Mouse (Mus musculus): ENCODE data around the gene Btbd8.
A peak's percentile ranks its signal among the peaks of the same experiment; 100 is the strongest.

Gene Btbd8

GRCm38 (mm10) chr5:107437464-107438281 is at the start of gene Btbd8:
TSS of gene Btbd8 (plus strand) at chr5:107437997.
- DNase-seq, result peak; percentile 94 to 95

DNA sequence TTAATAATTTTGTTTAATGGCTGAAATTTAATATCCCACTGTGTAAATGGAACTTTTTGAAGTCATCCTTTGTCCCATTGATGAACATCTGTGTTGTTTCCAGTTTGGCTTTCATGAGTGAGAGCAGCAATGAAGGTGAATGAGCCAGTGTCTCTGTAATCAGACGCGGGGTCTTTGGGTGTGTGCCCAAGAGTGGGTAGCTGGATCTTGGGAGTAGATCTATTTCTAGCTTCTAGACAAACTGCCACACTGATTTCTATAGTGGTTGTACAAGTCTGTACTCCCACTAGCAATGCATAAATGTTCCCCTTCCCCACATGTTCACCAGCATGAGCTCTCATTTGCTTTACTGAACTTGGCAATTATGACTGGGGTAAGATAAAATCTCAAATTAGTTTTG is 48.4 kb upstream of the Btbd8 start:
- DNase-seq, result no peak

DNA sequence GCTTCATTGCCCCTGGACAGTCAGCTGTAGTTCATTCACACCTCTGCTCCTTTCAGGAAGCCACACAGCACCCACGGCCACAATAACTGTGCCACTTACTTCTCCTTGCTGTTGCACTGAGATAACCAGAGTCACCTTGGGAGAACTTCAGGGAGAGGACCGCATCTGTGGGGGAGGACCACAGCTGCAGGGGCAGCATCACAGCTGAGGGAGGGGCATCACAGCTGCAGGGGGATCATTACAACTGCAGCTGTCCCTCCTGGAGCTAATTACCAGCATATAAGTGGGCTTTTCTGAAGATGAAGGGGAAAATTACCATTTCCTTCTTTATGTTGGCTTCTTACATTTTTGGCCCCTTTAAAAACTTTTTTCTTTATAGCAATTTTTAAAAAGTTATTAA is 43.4 kb upstream of the Btbd8 start:
- no peak for DNase-seq

GRCm38 (mm10) chr5:107402436-107402835 is 35.4 kb upstream of the Btbd8 start, which contains the start of gene Ephx4:
TSS of gene Ephx4 (plus strand) at chr5:107402736.
- no peak for DNase-seq

- DNase-seq, result peak; percentile 4 to 6
These were observed 34.5 kb upstream of the Btbd8 start for GRCm38 (mm10) chr5:107403011-107403946.

DNA sequence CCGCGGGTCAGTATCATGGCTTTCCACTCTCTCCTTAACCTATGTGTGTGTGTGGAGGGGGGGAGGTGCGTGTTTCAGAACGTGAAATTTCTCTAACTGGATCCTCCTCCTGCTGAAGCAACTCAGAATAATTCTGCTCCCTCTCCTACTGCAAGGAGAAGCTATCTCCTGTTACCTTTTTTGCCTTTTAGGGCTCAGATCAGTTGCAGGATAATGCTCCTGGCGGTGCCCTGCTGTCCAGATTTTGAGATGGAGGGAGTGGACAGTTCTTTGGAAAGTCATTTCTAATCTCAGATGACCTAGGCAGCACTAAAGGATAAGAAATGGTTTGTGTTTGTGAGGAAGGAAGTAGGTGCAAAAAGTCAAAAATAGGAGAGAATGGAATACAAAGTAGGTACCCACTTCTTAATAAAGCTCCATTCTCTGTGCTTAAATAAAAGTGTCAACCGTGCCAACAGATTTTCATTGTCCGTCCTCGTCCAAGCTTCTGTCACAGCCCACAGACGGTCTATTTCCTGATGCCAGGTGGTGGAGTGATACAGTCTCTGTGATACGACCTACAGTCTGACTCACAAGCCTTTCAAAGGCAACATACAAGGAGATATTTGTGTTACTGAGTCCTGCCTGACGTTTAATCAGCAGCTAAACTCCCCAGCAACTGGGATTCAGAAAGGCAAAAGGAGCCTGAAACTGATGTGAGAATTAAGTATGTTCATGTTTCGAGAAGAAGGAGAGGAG is 33.7 kb upstream of the Btbd8 start:
- DNase-seq, result no peak

GRCm38 (mm10) chr5:107405361-107405760 is 32.4 kb upstream of the Btbd8 start:
- DNase-seq, result no peak

GRCm38 (mm10) chr5:107410305-107410704 is 27.5 kb upstream of the Btbd8 start:
- no peak for DNase-seq

DNA sequence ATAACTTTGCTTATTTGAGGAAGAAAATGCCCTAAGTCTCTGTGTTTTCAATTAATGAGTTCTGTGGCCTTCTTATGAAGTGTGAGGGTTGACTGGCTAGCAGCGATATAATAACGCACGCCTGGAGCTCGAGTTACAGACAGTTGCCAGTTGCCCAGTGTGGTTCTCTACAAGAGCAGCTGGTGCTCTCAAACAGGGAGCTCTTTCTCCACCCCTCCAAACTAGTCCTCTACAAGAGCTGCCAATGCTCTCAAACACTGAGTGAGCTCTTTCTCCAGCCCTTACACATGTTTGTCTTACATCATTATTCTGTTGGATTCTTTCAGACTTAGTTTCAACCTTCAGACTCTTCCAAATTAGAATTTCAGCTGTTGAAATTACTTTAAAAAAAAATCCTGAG is 26.5 kb upstream of the Btbd8 start:
- DNase-seq, result no peak

DNA sequence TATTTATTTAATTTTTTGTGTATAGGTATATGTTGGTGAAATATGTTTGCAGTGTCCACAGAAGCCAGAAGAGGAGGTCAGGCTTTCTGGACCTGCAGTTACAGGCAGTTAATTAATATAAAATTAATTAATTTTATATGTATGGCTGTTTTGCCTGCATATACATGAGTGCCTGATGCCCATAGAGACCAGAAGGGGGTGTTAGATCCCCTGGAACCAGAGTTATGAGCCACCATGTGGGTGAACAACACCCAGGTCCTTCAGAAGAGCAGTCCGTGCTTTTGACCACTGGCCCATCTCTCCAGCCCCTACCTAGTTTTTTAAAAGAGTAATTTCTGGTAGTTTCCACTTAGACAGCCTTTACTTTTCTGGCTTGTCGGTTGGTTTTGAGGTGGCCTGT is 25.5 kb upstream of the Btbd8 start:
- no peak for DNase-seq

DNA sequence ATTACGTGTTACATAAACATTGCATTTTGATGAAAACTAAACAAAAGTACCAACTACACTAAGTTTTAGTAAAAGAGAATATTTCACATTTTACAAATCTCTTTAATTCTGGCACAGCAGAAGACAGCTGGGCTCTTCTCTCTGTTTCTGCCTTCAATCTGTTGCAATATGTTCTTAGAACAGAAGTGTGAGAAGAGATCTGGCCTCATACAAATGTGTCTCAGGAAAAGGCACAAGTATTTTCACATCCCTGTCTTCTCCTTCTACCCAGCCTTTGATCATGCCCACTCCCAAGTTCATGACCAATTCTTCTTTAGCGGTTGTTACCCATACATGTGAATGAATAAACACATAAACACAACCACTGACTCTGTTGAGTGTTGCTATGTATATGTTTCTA is 22.7 kb upstream of the Btbd8 start:
- DNase-seq, result no peak

DNA sequence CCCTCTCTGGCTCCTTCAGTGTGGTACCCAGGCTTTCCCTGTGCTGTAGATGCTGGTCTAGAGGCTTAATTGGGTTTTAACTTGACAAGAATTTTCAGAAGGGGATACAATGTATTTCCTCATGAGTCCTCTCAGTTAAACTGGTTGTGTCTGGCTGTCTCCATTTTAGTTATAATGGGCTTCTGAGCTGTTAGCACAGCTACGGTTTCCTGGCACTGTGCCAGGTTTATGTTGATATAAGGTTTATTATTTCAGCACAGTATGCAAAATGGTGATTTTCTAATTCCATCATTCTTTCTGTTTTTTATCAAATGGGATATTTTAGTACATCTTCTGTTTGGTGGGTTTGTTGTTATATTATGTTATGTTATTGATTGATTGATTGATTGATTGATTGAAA is 16.1 kb upstream of the Btbd8 start:
- DNase-seq, result no peak

DNA sequence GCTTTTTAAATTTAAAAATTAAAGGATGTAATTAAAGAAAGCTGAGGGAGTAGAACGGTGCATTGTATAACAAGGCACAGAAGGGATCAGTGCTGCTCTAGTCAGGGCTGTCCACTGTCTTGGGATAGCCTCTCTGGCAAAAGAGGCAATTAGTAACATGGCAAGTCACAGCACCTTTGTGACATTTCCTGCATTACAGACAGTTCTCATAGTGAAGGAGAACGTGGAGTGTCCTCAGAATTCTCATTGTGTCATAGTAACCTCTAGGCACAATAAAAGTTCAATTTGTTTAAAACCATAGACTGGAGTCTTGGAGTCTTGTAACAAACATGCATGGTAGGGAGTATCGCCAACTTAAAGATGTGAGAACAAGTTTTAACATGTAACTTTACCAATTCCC is 6.5 kb upstream of the Btbd8 start, which contains the start of gene Lpcat2b:
Gene Lpcat2b (plus strand): TSS at position 301 of the 400 bp plus-strand sequence.
- DNase-seq, result no peak

DNA sequence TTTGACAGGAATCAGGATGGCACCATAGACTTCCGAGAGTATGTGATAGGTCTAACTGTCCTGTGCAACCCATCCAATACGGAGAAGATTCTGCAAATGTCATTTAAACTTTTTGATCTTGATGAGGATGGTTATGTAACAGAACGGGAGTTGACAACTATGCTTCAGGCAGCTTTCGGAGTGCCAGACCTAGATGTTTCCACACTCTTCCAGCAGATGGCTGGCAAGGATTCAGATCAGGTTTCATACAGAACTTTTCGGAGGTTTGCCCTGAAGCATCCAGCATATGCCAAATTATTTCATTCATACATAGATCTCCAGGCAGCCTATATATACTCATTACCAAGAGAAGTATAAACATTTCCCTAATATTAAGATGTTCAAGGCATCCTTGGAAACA is 3.8 kb upstream of the Btbd8 start:
- DNase-seq, result no peak

- peak in 1 of 2 experiments; percentile 7 for DNase-seq
These were observed 1.6 kb upstream of the Btbd8 start for GRCm38 (mm10) chr5:107436185-107436584.

GRCm38 (mm10) chr5:107436587-107437209 is 1.1 kb upstream of the Btbd8 start:
- peak in 1 of 2 experiments; percentile 2 for DNase-seq

DNA sequence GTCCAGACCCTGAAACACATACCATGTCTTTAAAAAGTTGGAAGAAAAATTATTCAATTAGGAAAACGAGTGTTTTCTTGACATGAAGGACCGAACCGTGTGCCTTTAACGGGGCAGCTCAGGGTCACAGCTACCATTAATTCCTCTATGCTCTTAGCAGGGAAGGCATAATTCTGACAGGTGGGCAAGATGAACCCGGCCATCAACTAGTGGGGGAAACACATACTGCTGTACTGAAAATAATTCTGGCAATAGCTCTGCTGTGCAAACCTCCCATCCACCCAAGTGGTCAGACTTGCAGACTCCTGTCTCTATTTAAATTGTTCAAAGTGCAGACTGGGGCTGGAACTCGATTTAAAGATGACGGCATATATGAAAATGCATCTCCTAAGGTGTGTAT is 556 bp downstream of the Btbd8 start:
- DNase-seq, result no peak

DNA sequence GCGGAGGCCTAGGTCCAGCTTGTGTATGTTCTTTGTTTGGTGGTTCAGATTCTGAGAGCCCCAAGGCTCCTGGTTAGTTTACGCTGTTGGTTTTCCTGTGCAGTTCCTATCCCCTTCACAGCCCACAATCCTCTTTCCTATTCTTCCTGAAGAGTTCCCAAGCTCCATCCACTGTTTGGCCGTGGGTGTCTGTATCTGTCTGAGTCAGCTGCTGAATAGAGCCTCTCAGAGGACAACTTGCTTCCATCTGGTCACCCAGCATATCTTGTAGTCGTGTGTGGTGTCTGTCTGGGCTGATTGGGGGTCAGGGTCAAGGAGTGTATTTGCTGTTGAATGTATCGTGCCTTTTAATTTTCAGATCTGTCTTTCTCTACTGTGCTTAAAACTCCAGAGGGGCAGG is 4.1 kb downstream of the Btbd8 start:
- no peak for DNase-seq

- no peak for DNase-seq
These were observed 6.5 kb downstream of the Btbd8 start for GRCm38 (mm10) chr5:107444251-107444650.

GRCm38 (mm10) chr5:107447977-107448376 is 10.2 kb downstream of the Btbd8 start:
- no peak for DNase-seq

- no peak for DNase-seq
These were observed 11.0 kb downstream of the Btbd8 start for GRCm38 (mm10) chr5:107448784-107449183.

DNA sequence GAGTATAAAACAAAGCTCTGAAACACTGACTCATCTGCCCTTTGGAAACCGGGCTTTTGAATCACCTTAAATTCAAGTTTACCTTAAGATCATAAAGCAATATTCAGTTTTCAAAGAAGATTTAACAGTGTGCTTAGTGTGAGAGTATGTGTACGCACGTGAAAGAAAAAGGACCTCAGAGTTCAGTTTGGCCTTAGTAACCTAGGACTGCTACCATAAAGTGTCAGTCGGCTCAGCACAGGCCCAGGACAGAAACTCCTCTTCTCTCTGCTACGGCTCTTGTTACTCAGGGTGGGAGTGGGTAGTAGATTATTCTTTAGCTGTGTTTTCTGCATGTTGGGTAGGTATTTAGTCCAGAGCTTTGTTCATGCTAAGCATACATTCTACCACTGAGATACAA is 11.8 kb downstream of the Btbd8 start:
- no peak for DNase-seq

DNA sequence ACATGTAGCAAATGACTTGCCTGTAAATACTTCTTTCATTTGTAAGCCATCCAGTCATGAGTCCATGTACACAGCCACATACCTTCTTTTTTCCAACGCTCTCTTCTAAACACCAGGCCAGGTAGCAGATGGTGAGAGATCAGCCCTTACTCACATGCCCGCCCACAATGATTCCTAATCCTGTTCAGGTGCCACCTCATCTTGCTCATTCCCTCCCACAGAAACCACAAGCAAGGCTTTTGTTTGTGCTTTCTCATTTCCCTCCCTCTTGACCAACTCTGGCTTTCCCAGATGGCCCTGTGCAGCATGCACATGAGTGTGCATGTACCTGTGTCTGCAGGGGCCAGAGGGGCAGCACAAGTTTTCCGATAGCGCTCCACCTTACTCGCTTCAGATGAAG is 12.5 kb downstream of the Btbd8 start:
- no peak for DNase-seq
